Mouse (Mus musculus) MEL (cell line): ENCODE measurements around the gene Lrpprc.

Experiments used
- CTCF ChIP-seq, 3 experiments: IDR thresholded peaks in 2 of 3; conservative IDR thresholded peaks in 1 of 3; 2 replicates each; pipeline ENCODE4 v1.5.1; 2011 to 2012; ENCODE audit warnings: low read length in 3 of 3, low read depth in 2 of 3, mild to moderate bottlenecking in 2 of 3, improper control_type of control experiment in 1 of 3, inconsistent platforms in 1 of 3, mixed read lengths in 1 of 3, moderate library complexity in 1 of 3; ENCODE audit not compliant: control insufficient read depth in 1 of 3, insufficient read depth in 1 of 3, poor library complexity in 1 of 3, severe bottlenecking in 1 of 3
- EP300 ChIP-seq, 2 experiments: IDR thresholded peaks; 2 replicates each; pipeline ENCODE4 v1.6.1; 2011; ENCODE audit warnings: improper control_type of control experiment in 2 of 2, low read length in 2 of 2, low read depth in 1 of 2, mild to moderate bottlenecking in 1 of 2
- JUND ChIP-seq: IDR thresholded peaks from 2 replicates; pipeline ENCODE4 v1.6.1; 2011; ENCODE audit warnings: low read depth, mild to moderate bottlenecking, improper control_type of control experiment, low read length
- MAX ChIP-seq: IDR thresholded peaks from 2 replicates; pipeline ENCODE4 v1.6.1; 2011; ENCODE audit warnings: low read length, improper control_type of control experiment
- POLR2A ChIP-seq, 2 experiments: IDR thresholded peaks; 2 replicates each; pipeline ENCODE4 v1.6.1; 2011 to 2012; ENCODE audit warnings: low read length in 2 of 2, mild to moderate bottlenecking in 2 of 2, control low read depth in 1 of 2, improper control_type of control experiment in 1 of 2, low read depth in 1 of 2, moderate library complexity in 1 of 2; ENCODE audit not compliant: control insufficient read depth in 1 of 2, insufficient read depth in 1 of 2, poor library complexity in 1 of 2
- POLR2AphosphoS2 ChIP-seq: IDR thresholded peaks from 2 replicates; pipeline ENCODE4 v1.6.1; 2011; ENCODE audit warnings: low read length, improper control_type of control experiment
- USF1 ChIP-seq: IDR thresholded peaks from 2 replicates; pipeline ENCODE4 v1.6.1; 2014; ENCODE audit warnings: low read depth, mild to moderate bottlenecking, inconsistent platforms, low read length, improper control_type of control experiment, moderate library complexity

GRCm38 (mm10) chr17:84832346-84832745 lies 41.8 kb upstream of the Lrpprc start:
- no peak for TF ChIP-seq CTCF (IDR thresholded peaks at IDR 0.05 in 2 of 3, conservative IDR thresholded peaks at IDR 0.05 in 1 of 3; ENCODE audit: control insufficient read depth in 1 of 3, insufficient read depth in 1 of 3, low read depth in 2 of 3, low read length in 3 of 3, poor library complexity in 1 of 3, severe bottlenecking in 1 of 3)
- no peak for TF ChIP-seq EP300 (IDR thresholded peaks at IDR 0.05; ENCODE audit: low read depth in 1 of 2, low read length in 2 of 2)
- no peak for TF ChIP-seq POLR2A (IDR thresholded peaks at IDR 0.05; ENCODE audit: control insufficient read depth in 1 of 2, insufficient read depth in 1 of 2, low read depth in 1 of 2, low read length in 2 of 2, poor library complexity in 1 of 2)
- no peak for TF ChIP-seq USF1
- no peak for TF ChIP-seq JUND
- no peak for TF ChIP-seq MAX
- no peak for TF ChIP-seq POLR2AphosphoS2
